Mouse (Mus musculus) forebrain, embryonic 16.5 days (tissue): ENCODE data around the gene Yipf4. TPM values are rescaled to one million over a fixed set of nuclear protein-coding genes. Genes with fewer than 3 reads are reported as not detected.

Source experiments
- ATAC-seq: fragments of 200-750 bp; cut with Nextera tagmentation; 2 replicates; pipeline ENCODE4 v1.8.0; 2017; ENCODE audit warnings: mild to moderate bottlenecking, moderate library complexity
- H3K27ac ChIP-seq: fragments of 300-500 bp; sonication (generic); 2 replicates; pipeline ENCODE4 v1.5.1; 2014; ENCODE audit warnings: low read length, control low read depth
- H3K27me3 ChIP-seq: fragments of 300-500 bp; sonication (generic); replicated peaks from 2 replicates; pipeline ENCODE4 v1.6.1; 2014; ENCODE audit warnings: low read length; ENCODE audit not compliant: control insufficient read depth, insufficient read depth
- H3K36me3 ChIP-seq: fragments of 300-500 bp; sonication (generic); 2 replicates; pipeline ENCODE4 v1.6.1; 2014; ENCODE audit not compliant: control insufficient read depth, insufficient read depth
- H3K4me1 ChIP-seq: fragments of 300-500 bp; sonication (generic); replicated peaks from 2 replicates; pipeline ENCODE4 v1.6.1; 2014; ENCODE audit warnings: low read length; ENCODE audit not compliant: control insufficient read depth, insufficient read depth
- H3K4me2 ChIP-seq: fragments of 300-500 bp; sonication (generic); 2 replicates; pipeline ENCODE4 v1.6.1; 2014; ENCODE audit warnings: mild to moderate bottlenecking, low read length, control low read depth
- H3K4me3 ChIP-seq: fragments of 300-500 bp; sonication (generic); replicated peaks from 2 replicates; pipeline ENCODE4 v1.5.1; 2014; ENCODE audit warnings: mild to moderate bottlenecking, low read length, control low read depth
- H3K9ac ChIP-seq: fragments of 300-500 bp; sonication (generic); replicated peaks from 2 replicates; pipeline ENCODE4 v1.6.1; 2014; ENCODE audit warnings: low read depth, low read length, control low read depth
- H3K9me3 ChIP-seq: fragments of 300-500 bp; sonication (generic); 2 replicates; pipeline ENCODE4 v1.6.1; 2016; ENCODE audit warnings: low read length; ENCODE audit not compliant: control insufficient read depth
- WGBS: fragments of 180-500 bp; shearing (Covaris S2); extraction: QIAGEN DNeasy Blood & Tissue Kit; methylation state at CpG from one replicate; pipeline ENCODE4 v1.1.7; 2014; 5-methylcytosine and 5-hydroxymethylcytosine counted together
- polyA plus RNA-seq: library from polyadenylated mRNA; unstranded; fragments of >200 nt; fragmentation: Nextera tagmentation; extraction: Ambion mirVana; gene quantifications from 2 replicates; pipeline ENCODE4 v1.2.1, GENCODE M21; 2015

Gene Yipf4
- polyA plus RNA-seq, 1 experiment from 2014 or later, result 50.4 TPM

DNA sequence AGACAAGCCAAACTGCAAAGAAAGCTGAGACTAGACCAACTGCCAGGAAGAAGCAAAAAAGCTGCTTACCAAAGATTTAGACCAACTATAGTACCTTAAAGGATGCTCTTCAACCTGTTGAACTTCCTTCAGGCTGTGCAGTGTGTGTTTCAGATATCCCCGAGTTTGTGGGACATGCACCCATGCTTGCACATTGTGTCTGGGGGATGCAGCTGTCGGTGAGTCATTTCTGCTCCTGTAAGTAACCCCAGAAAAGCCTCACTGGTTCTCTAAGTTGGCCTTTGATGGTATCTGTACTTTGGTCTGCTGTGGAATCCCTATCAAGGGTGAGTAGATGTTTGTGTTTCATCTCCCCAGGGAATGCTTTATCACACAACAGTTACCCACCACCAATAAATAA, 23.0 kb downstream of the Yipf4 start:
- Histone ChIP-seq H3K27ac (no peak overlapping the region), H3K4me2 (no peak overlapping the region), H3K9me3 (no peaks in the 10 kb centered on the region), H3K36me3 (no peaks in the 10 kb centered on the region), H3K4me1 (no peaks in the 10 kb centered on the region), H3K4me3 (no peak overlapping the region), H3K9ac (no peak overlapping the region), H3K27me3 (no peaks in the 10 kb centered on the region)
- 77% methylated on average over 2 of the region's 2 CpGs for WGBS
- ATAC-seq, result no peak

DNA sequence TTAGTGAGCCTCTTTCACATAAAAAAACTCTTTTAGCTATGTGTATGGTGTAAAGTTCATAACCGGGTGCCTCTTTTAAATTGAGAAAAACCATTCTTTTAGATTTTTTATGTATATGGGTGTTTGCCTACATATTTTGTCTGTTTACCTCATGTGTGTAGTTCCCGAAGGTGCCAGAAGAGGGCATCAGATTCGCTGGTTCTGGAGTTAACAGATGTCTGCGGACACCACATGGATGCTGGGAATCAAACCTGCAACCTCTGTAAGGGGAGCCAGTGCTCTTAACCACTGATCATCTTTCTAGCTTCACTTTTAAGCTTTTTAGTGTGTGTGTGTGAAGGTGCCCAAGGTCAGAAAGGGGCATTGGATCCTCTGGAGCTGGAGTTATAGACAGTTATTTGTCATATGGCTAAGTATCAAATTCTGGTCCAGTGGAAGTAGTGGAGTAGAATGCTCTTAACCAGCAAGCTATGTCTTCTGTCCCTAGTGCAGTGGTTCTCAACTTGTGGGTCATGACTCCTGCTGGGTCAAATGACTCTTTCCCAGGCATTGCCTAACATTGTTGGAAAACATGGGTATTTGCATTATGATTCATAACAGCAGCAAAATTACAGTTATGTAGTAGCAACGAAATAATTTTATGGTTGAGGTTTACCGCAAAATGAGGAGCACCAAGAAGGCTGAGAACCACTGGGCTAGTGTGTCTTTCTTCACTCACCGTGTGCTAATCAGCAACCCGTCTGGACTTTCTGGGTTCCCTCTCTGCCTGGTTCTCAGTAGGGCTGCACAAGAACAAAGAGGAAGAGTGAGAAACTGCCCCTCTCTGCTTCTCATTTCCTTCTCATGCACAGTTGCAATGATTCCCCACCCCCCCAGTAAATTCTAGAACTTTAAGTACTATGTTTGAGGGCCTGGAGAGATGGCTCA, 33.8 kb downstream of the Yipf4 start:
- no peak for ATAC-seq
- Histone ChIP-seq H3K36me3 (no peaks in the 10 kb centered on the region), H3K9me3 (no peaks in the 10 kb centered on the region), H3K9ac (no peak overlapping the region), H3K4me3 (no peak overlapping the region), H3K27me3 (no peaks in the 10 kb centered on the region), H3K27ac (no peak overlapping the region), H3K4me2 (no peak overlapping the region), H3K4me1 (peaks cover 6% of the 10 kb centered on the region)
- 86% methylated on average over 8 of the region's 8 CpGs for WGBS

DNA sequence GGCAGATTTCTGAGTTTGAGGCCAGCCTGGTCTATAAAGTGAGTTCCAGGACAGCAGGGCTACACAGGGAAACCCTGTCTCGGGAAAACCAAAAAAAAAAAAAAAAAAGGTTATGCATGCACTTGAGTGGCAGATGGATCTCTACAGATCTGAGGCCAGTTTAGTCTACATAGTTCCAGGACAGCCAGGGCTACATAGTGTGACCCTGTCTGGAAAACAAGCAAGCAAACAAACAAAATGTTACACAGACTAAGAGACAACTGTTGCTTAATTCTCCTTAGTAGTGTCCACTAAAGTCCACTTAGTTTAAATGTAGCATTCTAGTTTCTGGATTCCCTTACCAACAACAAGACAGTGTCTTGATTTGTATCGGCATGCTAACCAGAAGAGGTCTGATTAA, 36.8 kb downstream of the Yipf4 start:
- Histone ChIP-seq H3K9ac (no peak overlapping the region), H3K9me3 (no peaks in the 10 kb centered on the region), H3K4me1 (peaks cover 19% of the 10 kb centered on the region), H3K27me3 (no peaks in the 10 kb centered on the region), H3K36me3 (no peaks in the 10 kb centered on the region), H3K27ac (no peak overlapping the region), H3K4me2 (no peak overlapping the region), H3K4me3 (no peak overlapping the region)
- ATAC-seq, result no peak
- WGBS, result 99% methylated on average over 2 of the region's 2 CpGs

DNA sequence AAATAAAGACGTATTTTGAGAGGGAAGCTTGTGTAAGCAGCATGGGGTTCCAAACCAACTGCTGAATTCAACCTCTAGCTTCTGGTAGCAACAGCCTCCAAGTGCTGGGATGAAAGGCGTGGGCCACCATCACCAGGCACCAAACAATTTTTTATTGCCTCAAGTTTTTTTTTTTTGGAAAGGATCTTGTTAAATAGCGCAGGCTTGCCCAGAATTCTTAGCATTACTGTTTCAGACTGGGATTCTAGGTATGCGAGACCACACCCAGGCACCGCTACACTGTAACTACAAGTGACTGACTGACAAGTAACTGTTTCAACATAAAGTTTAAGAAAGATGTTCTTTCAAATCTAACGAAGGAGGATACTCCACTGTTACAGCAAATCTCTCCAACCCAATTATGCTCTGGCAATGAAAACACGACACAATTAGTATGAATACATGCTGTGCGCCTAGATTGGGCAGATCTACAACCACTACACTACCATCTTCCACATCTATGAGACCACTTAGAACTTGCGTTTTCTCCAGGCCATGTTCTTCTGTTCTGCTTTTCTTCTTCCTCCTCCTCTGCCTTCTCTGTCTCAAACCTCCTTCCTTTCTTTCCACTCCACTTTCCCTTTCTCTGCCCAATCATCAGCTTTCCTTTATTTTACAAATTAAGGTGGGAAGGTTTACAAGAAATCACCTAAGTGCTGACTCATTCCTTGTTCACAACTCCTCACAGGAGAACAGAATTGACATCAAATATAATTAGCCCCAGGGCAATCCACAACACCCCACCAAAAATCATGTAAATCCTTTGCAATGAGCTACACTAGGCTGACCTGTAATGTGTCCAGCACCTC, 37.7 kb downstream of the Yipf4 start:
- 79% methylated on average over 9 of the region's 9 CpGs for WGBS

DNA sequence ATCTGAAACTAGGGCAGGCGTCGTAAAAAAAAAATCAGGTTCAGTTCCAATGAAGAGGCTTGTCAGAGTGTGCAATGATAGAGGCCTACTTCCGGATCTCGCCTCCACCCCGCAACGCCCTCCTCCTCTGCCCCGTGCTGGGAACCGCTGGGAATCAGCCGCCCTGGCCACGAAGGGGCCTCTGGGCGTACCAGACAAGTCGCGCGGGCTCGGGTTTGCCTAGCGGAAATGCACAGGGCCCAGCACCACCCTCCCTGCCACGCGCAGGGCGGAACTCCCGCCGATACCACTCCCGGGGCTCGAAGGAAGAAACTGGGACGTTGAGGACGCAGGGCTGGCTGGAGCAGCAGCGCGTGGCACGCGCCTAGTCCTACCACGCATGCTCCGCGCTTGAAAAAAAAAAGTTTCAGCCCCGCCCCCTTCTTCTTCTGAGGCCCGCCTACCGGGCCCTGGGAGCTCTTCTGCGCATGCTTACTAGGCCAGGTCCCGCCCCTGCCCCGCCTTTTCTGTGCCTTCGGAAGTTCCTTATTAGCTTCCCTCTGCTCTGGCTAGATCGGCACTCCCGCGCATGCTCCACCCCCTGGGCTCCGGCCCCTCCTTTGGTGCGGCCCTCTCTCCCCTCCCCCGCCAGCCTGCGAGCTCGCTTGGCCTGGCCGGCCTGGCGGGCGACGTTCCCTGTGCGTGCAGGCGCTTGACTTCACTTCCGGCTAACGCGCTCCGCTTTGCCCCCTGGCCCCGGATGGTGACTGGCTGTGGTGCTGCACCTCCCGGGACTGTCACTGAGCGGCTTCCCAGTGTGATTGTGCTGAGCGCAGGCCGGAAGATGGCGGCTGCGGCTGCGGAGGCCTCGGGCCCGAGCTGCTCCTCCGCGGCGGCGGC, 38.7 kb downstream of the Yipf4 start, which contains the start of gene Birc6:
Birc6 (plus strand) TSS at position 567 of the 879 bp plus-strand sequence.
- Histone ChIP-seq H3K27me3 (no peaks in the 10 kb centered on the region), H3K27ac (peak within 1 kb of the TSS; percentile 96), H3K9ac (peak within 1 kb of the TSS; percentile 98), H3K36me3 (no peaks in the 10 kb centered on the region), H3K4me2 (peak within 1 kb of the TSS; percentile 95), H3K9me3 (no peaks in the 10 kb centered on the region), H3K4me3 (peak within 1 kb of the TSS; percentile 100), H3K4me1 (peaks cover 19% of the 10 kb centered on the region)
- ATAC-seq, result peak; percentile 97
- under 1% methylated on average over 64 of the region's 71 CpGs for WGBS

More for the DNA sequence above, 37.7 kb downstream of the Yipf4 start:
- Histone ChIP-seq H3K27me3 (no peaks in the 10 kb centered on the region), H3K4me2 (peak overlapping the region; percentile 73), H3K4me1 (peaks cover 19% of the 10 kb centered on the region), H3K27ac (peak overlapping the region; percentile 96), H3K4me3 (peak overlapping the region; percentile 100), H3K36me3 (no peaks in the 10 kb centered on the region), H3K9me3 (no peaks in the 10 kb centered on the region), H3K9ac (peak overlapping the region; percentile 71)
- no peak; the same call in 1 of the 2 replicates for ATAC-seq

DNA sequence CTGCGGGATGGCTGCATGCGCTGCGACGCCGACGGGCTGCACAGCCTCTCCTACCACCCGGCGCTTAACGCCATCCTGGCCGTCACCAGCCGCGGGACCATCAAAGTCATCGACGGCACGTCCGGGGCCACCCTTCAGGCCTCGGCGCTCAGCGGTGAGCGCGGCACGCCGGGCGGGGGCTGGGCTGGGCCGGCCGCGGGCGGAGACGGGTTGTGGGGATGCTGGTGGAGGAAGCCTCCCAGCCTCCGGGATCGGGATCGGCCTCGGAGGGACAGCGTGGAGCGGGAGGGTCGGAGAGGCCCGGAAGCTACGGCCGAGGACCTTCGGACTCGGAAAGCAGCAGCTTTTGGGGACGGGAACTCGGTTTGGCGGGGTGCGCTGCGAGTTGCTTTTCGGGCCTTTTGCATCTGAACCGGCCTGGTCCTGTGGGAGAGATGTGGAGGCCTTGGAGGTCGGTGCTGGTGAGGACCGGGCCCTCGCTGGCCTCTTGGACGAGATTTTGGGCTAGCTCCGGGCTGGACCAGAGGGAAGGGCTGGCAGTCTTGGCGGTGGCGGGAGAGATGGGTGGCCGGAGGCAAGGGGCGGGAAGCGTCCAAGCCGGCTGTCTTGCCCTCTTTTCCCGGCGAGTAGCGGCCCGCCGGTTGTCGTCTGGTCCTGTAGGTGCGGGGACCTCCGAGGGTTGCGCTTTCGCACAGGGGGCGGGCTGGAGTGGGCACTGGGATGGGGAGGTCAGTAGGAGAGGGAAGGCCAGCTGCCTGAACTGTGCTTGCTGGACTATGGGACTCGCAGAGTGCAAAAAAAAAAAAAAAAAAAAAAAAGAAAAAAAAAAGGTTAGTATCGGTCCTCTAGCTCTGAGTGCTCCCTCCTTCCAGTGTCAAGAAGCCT, 39.6 kb downstream of the Yipf4 start:
- no peaks in the 10 kb centered on the region for H3K27me3 ChIP-seq
- H3K27ac ChIP-seq, result peak overlapping the region; percentile 96
- peak; percentile 39 for ATAC-seq
- peak overlapping the region; percentile 95 for H3K4me2 ChIP-seq
- no peaks in the 10 kb centered on the region for H3K9me3 ChIP-seq
- WGBS, result under 1% methylated on average over 63 of the region's 72 CpGs
- H3K36me3 ChIP-seq, result no peaks in the 10 kb centered on the region
- H3K9ac ChIP-seq, result peak overlapping the region; percentile 98
- peaks cover 19% of the 10 kb centered on the region for H3K4me1 ChIP-seq
- H3K4me3 ChIP-seq, result peak overlapping the region; percentile 100

DNA sequence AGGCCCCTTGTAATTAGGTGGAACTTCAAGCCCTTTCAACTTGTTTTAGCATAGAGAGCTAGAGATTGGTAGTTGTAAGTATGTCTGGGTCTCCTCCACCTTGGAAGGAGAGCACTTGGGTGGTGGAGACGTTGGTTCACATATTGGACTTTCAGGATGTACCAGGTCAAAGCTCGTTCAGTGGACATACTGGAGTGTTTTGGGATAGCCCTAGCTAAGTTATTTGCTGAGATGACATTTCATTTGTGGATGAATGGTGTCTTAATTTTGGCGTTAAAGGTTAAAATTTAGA, 40.2 kb downstream of the Yipf4 start:
- Histone ChIP-seq H3K4me2 (peak overlapping the region; percentile 95), H3K9ac (peak overlapping the region; percentile 98), H3K27me3 (no peaks in the 10 kb centered on the region), H3K4me3 (peak overlapping the region; percentile 100), H3K27ac (no peak overlapping the region), H3K4me1 (peaks cover 19% of the 10 kb centered on the region), H3K36me3 (no peaks in the 10 kb centered on the region), H3K9me3 (no peaks in the 10 kb centered on the region)
- WGBS, result 18% methylated on average over 3 of the region's 3 CpGs
- no peak for ATAC-seq

DNA sequence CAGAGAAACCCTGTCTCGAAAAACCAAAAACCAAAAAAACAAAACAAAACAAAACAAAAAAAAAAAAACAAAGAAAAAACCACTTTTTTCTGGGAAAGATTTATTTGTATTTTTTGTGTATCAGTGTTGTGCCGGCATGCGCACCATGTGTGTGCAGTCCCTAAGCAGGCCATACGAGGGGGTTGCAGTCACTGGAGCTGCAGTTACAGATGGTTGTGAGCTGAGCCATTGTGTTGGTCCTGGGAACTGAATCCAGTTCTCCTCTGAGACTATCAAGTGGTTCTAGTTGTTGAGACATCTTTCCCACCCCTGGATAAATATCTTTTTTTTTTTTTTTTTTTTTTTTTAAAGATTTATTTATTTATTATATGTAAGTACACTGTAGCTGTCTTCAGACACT, 45.7 kb downstream of the Yipf4 start:
- no peak for ATAC-seq
- H3K27ac ChIP-seq, result no peak overlapping the region
- no peak overlapping the region for H3K4me3 ChIP-seq
- no peak overlapping the region for H3K9ac ChIP-seq
- no peaks in the 10 kb centered on the region for H3K27me3 ChIP-seq
- H3K4me1 ChIP-seq, result peaks cover 8% of the 10 kb centered on the region
- no peaks in the 10 kb centered on the region for H3K9me3 ChIP-seq
- no peak overlapping the region for H3K4me2 ChIP-seq
- no peaks in the 10 kb centered on the region for H3K36me3 ChIP-seq
- 95% methylated on average over 4 of the region's 4 CpGs for WGBS
